Mouse (Mus musculus): ENCODE results near the gene E2f6.

DNA sequence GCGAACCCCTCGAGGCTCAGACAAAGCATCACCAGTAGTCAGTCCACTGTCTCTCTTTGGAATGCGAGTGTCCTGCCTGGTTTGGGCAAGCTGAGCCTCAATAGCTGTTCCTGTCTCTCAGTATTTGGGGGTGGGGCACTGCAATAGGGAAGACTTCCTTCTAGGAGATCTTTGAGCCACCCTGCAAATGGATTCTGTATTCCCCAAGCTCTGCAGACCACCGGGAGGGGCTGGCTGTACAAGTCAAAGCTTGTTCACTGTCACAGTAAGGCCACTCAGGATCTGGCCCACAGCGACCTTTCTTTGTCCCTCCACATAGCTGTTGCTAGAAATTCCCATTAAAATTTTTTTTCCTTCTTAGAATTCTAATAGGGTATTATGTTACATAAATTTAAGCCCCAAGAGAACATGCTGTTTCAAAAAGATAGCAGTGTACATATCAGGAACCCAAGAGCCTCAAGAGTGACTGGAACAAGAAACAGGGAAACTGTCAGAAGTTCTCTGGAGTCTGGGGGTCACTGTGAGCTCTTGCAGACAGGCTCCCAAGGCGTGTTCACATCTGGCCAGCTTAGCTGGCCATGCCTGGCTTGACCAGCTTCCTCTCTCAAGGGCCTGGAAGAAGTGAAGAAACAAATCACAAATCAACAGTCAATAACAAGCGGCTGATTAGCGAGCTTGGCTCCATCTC is 58.5 kb downstream of the E2f6 start:
- TF ChIP-seq CTCF (IDR thresholded peaks at IDR 0.05; ENCODE audit: extremely low read depth, insufficient read depth, low read length) (no peak), POLR2A (IDR thresholded peaks at IDR 0.05; ENCODE audit: extremely low read depth, insufficient read depth, low read length) (no peak)

Data from cortical plate, adult 2 months (tissue).